Mouse (Mus musculus): ENCODE measurements around the gene Txnrd2.

Txnrd2 gene

DNA sequence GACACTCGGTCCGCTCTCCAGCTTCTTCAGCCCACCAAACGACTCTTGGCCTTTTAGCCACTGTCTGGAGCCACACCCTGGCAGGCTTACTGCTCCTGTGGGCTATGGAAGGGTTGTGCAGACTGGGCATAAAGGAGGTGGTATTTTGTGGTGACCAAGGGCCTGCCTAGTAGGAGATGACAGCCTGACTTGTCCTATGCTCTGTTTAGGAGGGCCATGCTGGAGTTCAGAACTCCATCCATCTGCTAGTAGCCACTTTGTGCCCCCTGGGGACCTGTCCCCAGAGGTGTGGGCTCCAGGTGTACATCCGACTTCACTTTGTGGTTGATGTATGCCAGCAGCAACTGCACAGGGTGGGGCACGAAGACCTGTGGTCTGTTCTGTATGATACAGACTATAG lies 32.6 kb upstream of the Txnrd2 start:
- no peak for DNase-seq (ENCODE audit: low spot score in 2 of 2)

DNA sequence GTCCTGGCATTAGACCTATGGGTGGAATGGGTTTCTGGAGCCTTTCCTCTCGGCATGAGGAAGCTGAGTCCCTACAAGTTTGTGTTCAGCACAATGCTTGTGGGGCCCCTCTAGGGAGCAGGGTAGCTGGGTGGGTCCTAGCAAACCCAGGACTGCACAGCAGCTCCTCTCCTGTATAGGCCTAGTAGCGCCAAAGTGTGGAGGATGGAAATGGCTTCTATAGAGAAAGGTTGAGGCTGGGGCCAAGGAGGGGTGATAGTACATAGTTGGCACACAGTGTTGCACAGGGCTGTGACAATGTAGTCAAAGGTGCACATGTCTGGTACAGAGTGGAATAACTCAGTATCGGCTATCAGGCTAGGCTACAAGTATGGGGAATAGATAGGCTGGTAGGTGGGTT lies 32.1 kb upstream of the Txnrd2 start:
- DNase-seq (ENCODE audit: low spot score in 2 of 2): no peak

DNA sequence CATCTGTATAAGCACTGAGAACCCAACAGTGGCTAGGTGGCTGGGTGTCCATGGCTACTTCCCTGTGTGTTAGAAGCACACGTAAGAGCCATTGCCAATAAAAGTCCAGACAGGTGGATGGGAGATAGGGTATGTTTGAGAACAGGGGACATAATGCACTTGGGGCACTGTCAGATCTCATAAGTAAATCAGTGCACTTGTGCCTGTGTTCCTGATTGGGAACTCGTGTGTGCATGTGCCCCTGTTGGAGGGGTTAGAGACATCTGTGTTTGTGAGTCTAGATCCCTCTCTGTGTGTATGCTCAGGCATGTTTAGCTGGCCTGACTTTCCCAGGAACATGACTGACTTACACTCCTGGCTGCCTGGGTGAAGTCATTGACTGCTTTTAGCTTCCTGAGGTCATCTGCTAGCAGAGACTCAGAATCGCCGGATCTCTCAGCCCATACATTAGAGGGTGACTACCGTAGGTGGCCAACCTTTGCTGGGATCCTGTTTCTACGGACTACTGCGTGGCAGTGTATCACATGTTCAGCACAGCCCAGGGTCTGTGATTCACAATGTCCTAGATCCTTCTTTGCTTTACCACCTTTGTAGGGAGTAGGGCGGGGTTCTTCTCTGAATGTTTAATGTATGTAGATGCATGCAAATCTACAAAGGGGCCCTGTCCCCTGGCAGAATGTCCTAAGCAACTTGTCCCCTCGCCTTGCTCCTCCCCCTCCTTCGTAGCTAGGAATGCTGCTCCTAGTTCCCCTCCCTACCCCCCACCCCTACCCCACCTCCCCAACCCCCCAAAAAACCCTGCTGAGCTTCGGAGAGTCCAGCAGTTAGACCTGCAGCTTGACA lies 31.2 kb upstream of the Txnrd2 start:
- peak in 1 of 2 experiments; percentile 52 for DNase-seq (ENCODE audit: low spot score in 2 of 2)

DNA sequence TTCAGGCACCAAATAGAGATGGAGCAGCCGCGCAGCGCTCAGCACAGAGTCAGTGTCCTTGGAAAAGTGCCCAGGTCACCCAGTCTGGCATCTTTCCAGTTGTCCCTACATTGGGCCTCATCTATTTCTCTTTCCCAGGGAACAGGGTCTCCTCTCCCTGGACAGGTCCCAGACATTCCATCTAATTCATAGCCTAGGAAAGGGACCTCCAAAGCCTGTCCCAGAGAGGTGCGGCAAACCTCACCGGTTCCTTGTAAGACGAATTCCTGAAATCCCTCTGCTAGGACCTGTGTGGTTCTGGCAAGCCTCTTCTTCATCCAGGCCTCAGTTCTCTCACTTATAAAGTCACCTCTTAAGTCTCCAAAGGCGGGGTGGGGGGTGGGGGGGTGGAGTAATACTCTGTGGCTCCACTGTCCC lies 30.6 kb upstream of the Txnrd2 start:
- peak in 1 of 2 experiments; percentile 57 for DNase-seq (ENCODE audit: low spot score in 2 of 2)

DNA sequence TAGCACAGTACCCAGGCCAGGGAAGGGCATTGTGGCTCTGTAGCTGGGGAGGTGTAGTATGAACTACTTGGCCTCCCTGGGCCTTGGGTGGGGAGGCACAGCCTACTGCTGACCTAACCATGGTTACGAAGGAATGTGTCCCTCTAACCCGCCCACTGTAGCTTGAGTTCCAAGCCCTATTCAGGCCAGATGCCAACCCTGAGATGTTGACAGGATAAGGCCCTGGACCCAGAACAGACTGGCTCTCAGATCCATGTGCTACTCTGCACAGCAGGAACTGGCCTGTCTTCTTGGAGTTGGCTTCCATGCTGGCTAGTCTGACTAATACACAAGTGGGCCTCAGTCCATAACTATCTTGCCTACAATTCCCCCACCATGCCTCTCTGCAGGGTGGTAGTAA lies 30.0 kb upstream of the Txnrd2 start:
- DNase-seq (ENCODE audit: low spot score in 2 of 2): no peak

- DNase-seq (ENCODE audit: low spot score in 2 of 2): no peak
Measured at GRCm38 (mm10) chr16:18396791-18397621, 29.2 kb upstream of the Txnrd2 start.

DNA sequence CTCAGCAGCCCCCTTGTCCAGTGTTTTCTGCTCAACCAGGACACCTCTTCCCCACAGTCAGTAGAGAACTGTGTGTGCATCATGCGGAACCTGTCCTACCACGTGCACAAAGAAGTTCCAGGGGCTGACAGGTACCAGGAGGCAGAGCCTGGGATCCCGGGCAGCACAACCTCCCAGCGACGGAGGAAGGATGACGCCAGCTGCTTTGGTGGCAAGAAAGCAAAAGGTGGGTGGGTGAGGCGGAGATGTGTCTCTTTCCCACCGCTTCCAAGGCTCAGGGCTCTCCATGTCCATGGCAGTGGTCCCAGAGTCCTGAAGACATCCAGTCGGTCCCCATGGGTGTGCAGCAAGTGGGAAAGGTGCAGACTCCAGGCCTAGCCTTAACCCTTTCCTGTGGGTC lies 26.2 kb upstream of the Txnrd2 start:
- no peak for DNase-seq (ENCODE audit: low spot score in 2 of 2)

GRCm38 (mm10) chr16:18400472-18401216 lies 25.5 kb upstream of the Txnrd2 start:
- DNase-seq (ENCODE audit: low spot score in 2 of 2): no peak

GRCm38 (mm10) chr16:18403285-18403684 lies 22.9 kb upstream of the Txnrd2 start:
- DNase-seq (ENCODE audit: low spot score in 2 of 2): no peak

GRCm38 (mm10) chr16:18405091-18405854 lies 20.9 kb upstream of the Txnrd2 start:
- no peak for DNase-seq (ENCODE audit: low spot score in 2 of 2)

DNA sequence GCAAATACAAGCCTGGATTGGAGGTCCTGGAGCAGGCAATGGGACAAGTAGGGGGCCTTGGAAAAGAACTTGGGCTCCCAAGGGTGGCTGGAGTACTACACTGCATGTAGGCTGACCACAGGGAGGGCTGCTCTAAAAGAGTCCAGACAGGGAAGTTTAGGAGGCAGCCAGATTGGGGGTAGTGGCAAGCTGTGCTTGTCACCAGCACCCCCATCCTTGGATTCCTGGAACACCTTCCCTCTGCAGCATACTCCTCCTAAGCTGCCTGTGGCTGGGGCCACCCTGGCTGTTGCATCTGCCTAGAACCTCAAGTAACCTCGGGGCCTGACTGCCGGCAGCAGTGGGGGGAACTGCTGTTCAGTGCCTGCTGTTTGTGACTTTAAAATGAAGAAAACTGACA lies 20.3 kb upstream of the Txnrd2 start:
- DNase-seq (ENCODE audit: low spot score in 2 of 2): no peak

- peak in 1 of 2 experiments; percentile 64 for DNase-seq (ENCODE audit: low spot score in 2 of 2)
Measured at GRCm38 (mm10) chr16:18406293-18406692, 19.9 kb upstream of the Txnrd2 start.

DNA sequence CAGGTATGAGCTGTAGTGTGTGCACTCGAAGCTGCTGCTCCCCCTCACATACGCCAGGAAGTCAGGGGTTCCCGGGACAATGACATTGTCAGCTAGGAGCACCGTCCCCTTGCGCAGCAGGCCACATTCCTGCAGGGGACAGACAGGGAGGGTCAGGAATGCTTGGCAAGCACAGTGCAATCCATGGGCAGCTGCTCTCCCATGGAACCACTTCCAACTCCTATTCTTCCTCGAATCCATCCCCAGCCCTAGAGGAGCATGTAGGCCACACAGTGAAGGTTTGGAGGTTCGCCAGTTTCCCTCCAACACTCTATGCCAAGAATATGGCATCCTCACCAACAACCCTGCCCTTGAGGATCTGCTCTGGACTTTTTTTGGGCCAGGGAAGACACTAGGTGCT lies 18.3 kb upstream of the Txnrd2 start:
- DNase-seq (ENCODE audit: low spot score in 2 of 2): peak in 1 of 2 experiments; percentile 47

GRCm38 (mm10) chr16:18409776-18410175 lies 16.4 kb upstream of the Txnrd2 start:
- no peak for DNase-seq (ENCODE audit: low spot score in 2 of 2)

- DNase-seq (ENCODE audit: low spot score in 2 of 2): no peak
Measured at GRCm38 (mm10) chr16:18410418-18410817, 15.8 kb upstream of the Txnrd2 start.

DNA sequence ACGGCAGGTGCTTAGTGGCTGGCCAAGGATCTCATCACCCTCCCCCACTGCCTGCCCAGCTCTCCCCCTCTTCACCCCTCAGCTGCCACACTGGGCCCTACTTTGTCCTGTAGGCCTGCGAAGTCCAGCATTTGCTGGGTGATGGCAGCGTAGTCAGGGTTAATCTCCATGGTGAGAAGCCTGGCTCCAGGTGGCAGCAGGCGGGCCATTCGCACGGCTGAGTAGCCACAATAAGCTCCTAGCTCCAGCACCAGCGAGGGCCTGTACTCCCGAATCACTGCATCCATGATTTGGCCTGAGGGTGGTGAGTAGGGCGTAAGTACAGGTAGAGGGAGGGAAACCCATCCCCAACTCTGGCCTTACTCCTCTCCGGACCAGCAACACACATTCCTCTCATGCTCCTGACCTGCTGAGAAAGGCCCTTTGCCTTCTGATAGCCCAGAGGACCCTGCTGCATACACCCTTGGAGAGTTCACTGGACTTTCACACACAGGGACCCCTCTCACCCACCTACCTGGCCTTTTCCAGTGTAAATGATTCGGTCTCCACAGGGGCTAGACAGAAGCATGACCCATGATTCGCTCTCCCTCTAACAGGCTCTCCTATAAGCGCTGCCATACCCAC lies 15.0 kb upstream of the Txnrd2 start:
- DNase-seq (ENCODE audit: low spot score in 2 of 2): no peak

- peak; percentile 84 to 87 for DNase-seq (ENCODE audit: low spot score in 2 of 2)
Measured at GRCm38 (mm10) chr16:18411802-18412476, 14.2 kb upstream of the Txnrd2 start.

DNA sequence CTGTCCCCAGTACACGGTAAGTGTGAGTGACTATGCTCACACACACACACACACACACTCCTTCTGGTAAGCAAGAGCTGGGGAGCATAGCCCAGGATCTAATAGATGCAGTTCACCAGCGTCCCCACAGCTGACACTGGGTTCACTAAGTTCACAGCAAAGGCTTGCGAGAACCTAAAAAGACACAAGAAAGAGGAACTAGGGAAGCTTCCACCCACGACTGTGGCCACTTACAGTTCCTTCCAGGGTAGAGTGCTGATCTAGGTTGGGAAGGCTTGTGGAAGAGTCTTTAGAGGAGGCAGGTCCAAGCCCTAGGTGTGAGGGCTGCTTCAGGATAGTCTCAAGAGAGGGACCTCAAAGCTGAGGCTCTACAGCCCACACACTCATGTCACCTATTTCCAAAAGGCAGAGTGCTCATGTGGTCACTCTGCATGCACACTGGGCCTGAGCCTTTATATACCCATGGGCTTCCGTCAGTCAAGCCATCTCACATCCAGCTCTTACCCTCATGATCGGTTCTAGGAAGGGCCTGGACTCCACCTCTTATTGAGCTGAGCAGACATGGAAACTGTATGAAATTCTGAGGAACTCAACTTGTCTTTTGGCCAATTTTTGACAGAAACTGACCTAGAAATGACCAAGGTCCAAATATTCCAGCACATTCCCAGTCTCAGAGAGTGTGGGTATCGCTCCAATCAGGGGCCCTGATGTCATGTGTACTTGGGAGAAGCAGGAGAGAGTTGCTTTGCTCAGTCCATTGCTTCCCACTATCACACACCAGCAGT lies 13.0 kb upstream of the Txnrd2 start:
- DNase-seq (ENCODE audit: low spot score in 2 of 2): no peak

DNA sequence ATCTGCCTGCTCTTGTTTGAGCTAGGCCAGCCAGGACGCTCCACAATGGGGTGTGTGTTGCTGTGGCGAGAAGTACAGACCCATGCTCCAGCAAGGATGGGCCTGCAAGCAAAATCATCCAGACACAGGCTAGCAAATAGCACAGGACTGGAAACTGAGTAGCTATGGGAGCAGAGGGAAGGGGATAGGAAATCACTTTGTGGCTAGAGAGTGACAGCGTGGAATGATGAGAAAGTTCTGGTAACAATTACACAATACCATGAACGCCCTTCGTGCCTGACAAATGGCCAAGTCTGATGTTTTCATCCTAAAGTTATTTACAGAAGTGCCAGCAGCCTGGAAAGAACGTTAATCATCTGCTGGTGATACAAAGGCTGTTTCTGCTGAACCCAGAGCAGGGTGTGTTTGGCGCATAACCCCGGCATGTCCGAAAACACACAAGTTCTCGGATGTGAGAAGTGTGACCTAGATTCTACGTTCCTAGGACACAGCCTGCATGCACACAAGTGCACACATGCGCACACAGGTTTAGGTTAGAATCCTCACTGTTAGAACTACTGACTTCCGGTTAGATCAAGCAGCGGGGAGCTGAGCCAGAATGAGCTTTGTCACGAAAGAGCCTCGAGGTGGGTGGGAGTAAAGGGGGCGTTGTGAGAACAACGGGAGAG lies 10.0 kb upstream of the Txnrd2 start:
- DNase-seq (ENCODE audit: low spot score in 2 of 2): peak; percentile 79 to 87
